Comparison of ENCODE assay signal across 1 mouse cellular context in the genomic region with DNA sequence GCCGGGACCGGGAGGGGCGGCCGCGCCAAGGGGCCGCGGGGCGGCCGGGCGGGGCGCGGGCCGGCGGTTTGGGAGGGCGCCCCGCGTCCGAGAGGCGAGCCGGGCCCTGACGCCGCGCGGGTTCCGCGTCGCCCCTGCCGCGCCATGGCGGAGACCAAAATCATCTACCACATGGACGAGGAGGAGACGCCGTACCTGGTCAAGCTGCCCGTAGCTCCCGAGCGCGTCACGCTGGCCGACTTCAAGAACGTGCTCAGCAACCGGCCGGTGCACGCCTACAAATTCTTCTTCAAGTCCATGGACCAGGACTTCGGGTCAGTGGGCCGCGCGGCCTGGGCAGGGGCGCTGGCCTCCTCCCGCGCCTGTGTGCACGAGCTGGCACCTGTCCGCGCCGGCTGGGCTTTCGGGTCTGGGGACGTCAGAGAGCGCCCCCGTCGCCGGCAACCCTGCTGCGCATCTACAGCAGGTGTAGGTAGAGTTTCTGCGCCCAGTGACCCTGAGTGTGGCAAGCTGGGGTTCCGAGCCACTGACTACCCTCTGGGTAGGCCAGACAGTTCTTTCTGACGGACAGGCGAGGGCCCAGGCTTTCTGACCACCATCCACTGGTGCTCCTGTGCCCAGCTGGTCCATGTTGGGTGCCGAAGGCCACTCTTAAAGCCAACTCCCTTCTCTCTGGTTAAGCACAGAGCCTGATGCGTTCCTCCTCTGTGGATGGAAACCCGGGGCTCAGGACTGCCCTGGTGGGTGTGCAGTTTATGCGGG.
TF ChIP-seq lines count a peak whose summit lies in the region.

No protein-coding gene starts in this region.

TF ChIP-seq in myocyte, 11 proteins besides CTCF, POLR2A, EP300 and RAD21:
- TF ChIP-seq E2F4 (IDR thresholded peaks at IDR 0.05; ENCODE audit: insufficient read depth) (no peak), USF1 (IDR thresholded peaks at IDR 0.05; ENCODE audit: low read depth) (no peak), MYOD1 (IDR thresholded peaks at IDR 0.05; ENCODE audit: control insufficient read depth in 1 of 3, insufficient read length in 2 of 3, low read depth in 2 of 3) (peak in 2 of 3 experiments; percentile 20 to 51), SRF (IDR thresholded peaks at IDR 0.05; ENCODE audit: control insufficient read depth, insufficient read length, low read depth) (no peak), TCF3 (IDR thresholded peaks at IDR 0.05; ENCODE audit: insufficient read length, low read depth) (no peak), CEBPB (IDR thresholded peaks at IDR 0.05; ENCODE audit: insufficient read depth, poor library complexity, severe bottlenecking) (no peak), REST (IDR thresholded peaks at IDR 0.05; ENCODE audit: insufficient read depth, insufficient read length) (no peak), MAX (IDR thresholded peaks at IDR 0.05; ENCODE audit: low read depth) (no peak), MYOG (IDR thresholded peaks at IDR 0.05; ENCODE audit: control insufficient read depth in 1 of 3, insufficient read depth in 1 of 3, insufficient read length in 2 of 3, low read depth in 2 of 3) (peak in 2 of 3 experiments; percentile 15 to 66), TCF12 (IDR thresholded peaks at IDR 0.05; ENCODE audit: insufficient read depth, poor library complexity, severe bottlenecking) (no peak)
TF ChIP-seq in myocyte: peak in this region for 2.
